Mouse (Mus musculus) CD4-positive, CD25-positive, alpha-beta regulatory T cell, adult 9 weeks (primary cell): ENCODE measurements around the gene Rspo3. TPM values are rescaled to one million over a fixed set of nuclear protein-coding genes. Genes with fewer than 3 reads are reported as not detected.

ENCODE experiments used
- polyA plus RNA-seq: library from polyadenylated mRNA; unstranded; fragments of 100-300 nt; shearing (Covaris generic); gene quantifications from one replicate; pipeline ENCODE4 v1.2.1, GENCODE M21; 2017

Rspo3 gene
- polyA plus RNA-seq = not detected

GRCm38 (mm10) chr10:29535546-29536260 lies at the start of gene Rspo3:
Gene Rspo3 (minus strand): TSS chr10:29535867.

Other genes starting within 250 kb of the Rspo3 start
- 21.3 TPM for gene Echdc1, start 222.7 kb downstream of the Rspo3 start, polyA plus RNA-seq
- 86.8 TPM for gene Rnf146, start 173.4 kb downstream of the Rspo3 start, polyA plus RNA-seq